ENCODE assay signal across 11 mouse cellular contexts in the genomic region with DNA sequence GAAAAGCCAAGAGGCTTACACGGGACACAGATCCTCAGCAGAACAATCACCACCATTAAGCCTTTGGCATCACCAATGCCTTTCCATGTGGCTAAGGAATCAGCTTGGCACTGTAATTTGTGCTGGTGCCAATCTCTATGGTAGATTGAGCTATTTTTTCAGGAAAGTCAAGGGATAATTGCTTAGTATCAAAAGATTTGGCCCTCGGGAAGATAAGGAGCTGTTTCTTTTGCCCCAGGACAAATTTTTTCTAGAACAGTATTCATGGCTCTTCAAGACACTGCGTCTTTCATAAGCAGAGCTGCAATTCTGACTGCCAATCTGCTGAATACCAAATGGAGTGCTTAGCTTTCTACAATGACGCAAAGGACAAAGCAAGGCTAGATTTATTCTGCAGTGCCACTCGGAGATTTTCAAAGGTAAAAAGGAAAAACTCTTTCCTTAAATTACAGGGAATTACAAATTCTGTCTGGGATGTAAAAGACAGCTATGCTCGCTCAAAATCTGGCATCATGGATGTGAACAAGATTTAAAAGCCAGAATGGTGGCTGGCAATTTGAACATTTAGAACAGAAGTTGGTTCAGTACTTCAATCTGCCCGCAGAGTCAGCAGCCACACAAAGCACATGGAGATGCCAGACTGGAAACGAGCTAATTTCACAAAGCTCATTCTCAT. TPM values are rescaled to one million over a fixed set of nuclear protein-coding genes. Genes with fewer than 3 reads are reported as not detected.
DNase-seq lines count a peak whose midpoint lies in the region; ATAC-seq and TF ChIP-seq lines count a peak whose summit lies in the region.
"Had no signal": no experiment of that assay in that cellular context is flagged by ENCODE, and none has a peak within 500 bp of the region (broad histone marks: within the 10 kb centered on the region; RNA-seq: fewer than 3 reads in every experiment).

No protein-coding gene starts in this region.

- H3K9ac ChIP-seq in hindbrain, embryonic 12.5 days = no peak overlapping the region
- H3K9ac ChIP-seq in hindbrain, embryonic 14.5 days = peak overlapping the region; percentile 36
- no peak overlapping the region for H3K9ac ChIP-seq in stomach, postnatal 0 days (ENCODE audit: low read length)

- WGBS in hindbrain, embryonic 12.5 days = 58% methylated on average over 8 of the region's 8 CpGs
- WGBS in hindbrain, embryonic 10.5 days = 66% methylated on average over 8 of the region's 8 CpGs
- 34% methylated on average over 8 of the region's 8 CpGs for WGBS in hindbrain, embryonic 14.5 days
- 67% methylated on average over 8 of the region's 8 CpGs for WGBS in stomach, postnatal 0 days

- no peak for ATAC-seq in hindbrain, embryonic 12.5 days (ENCODE audit: low FRiP score)
- peak; percentile 55; the same call in 1 of the 2 replicates for ATAC-seq in hindbrain, embryonic 14.5 days (ENCODE audit: low FRiP score)
- no peak for ATAC-seq in stomach, postnatal 0 days (ENCODE audit: low FRiP score, low TSS enrichment)
- ATAC-seq in CD4-positive, CD25-positive, alpha-beta regulatory T cell, adult 4 months = no peak

- no peak for DNase-seq in hindbrain, embryonic 10.5 days (ENCODE audit: low spot score)
- peak; percentile 51 for DNase-seq in hindbrain, embryonic 14.5 days (ENCODE audit: low spot score)
- DNase-seq in mesoderm, embryonic 11.5 days (ENCODE audit: low read depth, low spot score) = peak; percentile 19
- DNase-seq in stomach, postnatal 0 days (ENCODE audit: low spot score) = no peak
- no peak for DNase-seq in heart, postnatal 36 days
- DNase-seq in thymus, postnatal 25 days = no peak
- DNase-seq: gastrocnemius, postnatal 10 days; kidney, postnatal 10 days had no signal

- no peak overlapping the region for H3K4me3 ChIP-seq in hindbrain, embryonic 12.5 days
- H3K4me3 ChIP-seq in hindbrain, embryonic 10.5 days = no peak overlapping the region
- no peak overlapping the region for H3K4me3 ChIP-seq in hindbrain, embryonic 14.5 days (replicated peaks; ENCODE audit: low read length)
- H3K4me3 ChIP-seq in stomach, postnatal 0 days (ENCODE audit: low read depth, low read length) = no peak overlapping the region

- no peaks in the 10 kb centered on the region for H3K27me3 ChIP-seq in hindbrain, embryonic 12.5 days
- no peaks in the 10 kb centered on the region for H3K27me3 ChIP-seq in hindbrain, embryonic 10.5 days (ENCODE audit: insufficient read depth, poor library complexity, severe bottlenecking)
- no peaks in the 10 kb centered on the region for H3K27me3 ChIP-seq in hindbrain, embryonic 14.5 days (ENCODE audit: control insufficient read depth, insufficient read depth, low read length)
- no peaks in the 10 kb centered on the region for H3K27me3 ChIP-seq in stomach, postnatal 0 days (ENCODE audit: control insufficient read depth, insufficient read depth, low read length)

- no peak for TF ChIP-seq EP300 in stomach, postnatal 0 days (optimal IDR thresholded peaks at IDR 0.05)

- peaks cover 11% of the 10 kb centered on the region for H3K4me1 ChIP-seq in hindbrain, embryonic 12.5 days
- 0 out of 2 replicates have a peak, but pooled peaks cover 9% of the 10 kb centered on the region for H3K4me1 ChIP-seq in hindbrain, embryonic 10.5 days (replicated peaks)
- H3K4me1 ChIP-seq in hindbrain, embryonic 14.5 days (replicated peaks; ENCODE audit: control insufficient read depth, insufficient read depth, low read length) = peaks cover 18% of the 10 kb centered on the region
- no peaks in the 10 kb centered on the region for H3K4me1 ChIP-seq in stomach, postnatal 0 days (replicated peaks; ENCODE audit: control insufficient read depth, insufficient read depth)

- H3K4me2 ChIP-seq in hindbrain, embryonic 12.5 days (replicated peaks) = 0 out of 2 replicates have a peak overlapping the region, but pooled peaks have one; percentile 17
- peak overlapping the region; percentile 28; the same call in 1 of the 2 replicates for H3K4me2 ChIP-seq in hindbrain, embryonic 14.5 days (replicated peaks)
- H3K4me2 ChIP-seq in stomach, postnatal 0 days (replicated peaks; ENCODE audit: low read depth) = no peak overlapping the region

- peak overlapping the region; percentile 49 for H3K27ac ChIP-seq in hindbrain, embryonic 12.5 days
- H3K27ac ChIP-seq in hindbrain, embryonic 10.5 days = no peak overlapping the region
- peak overlapping the region; percentile 78 for H3K27ac ChIP-seq in hindbrain, embryonic 14.5 days
- H3K27ac ChIP-seq in stomach, postnatal 0 days (replicated peaks) = 0 out of 2 replicates have a peak overlapping the region, but pooled peaks have one; percentile 14

- intact Hi-C loops in heart, postnatal 36 days (cut with DNase I) = no loop called here

- no peaks in the 10 kb centered on the region for H3K9me3 ChIP-seq in hindbrain, embryonic 12.5 days (replicated peaks)
- H3K9me3 ChIP-seq in hindbrain, embryonic 10.5 days = no peaks in the 10 kb centered on the region
- H3K9me3 ChIP-seq in hindbrain, embryonic 14.5 days (ENCODE audit: control insufficient read depth, low read length) = no peaks in the 10 kb centered on the region
- no peaks in the 10 kb centered on the region for H3K9me3 ChIP-seq in stomach, postnatal 0 days (ENCODE audit: control insufficient read depth, low read length)

- TF ChIP-seq CTCF in stomach, postnatal 0 days (IDR thresholded peaks at IDR 0.05; ENCODE audit: low read depth) = no peak

- no peaks in the 10 kb centered on the region for H3K36me3 ChIP-seq in hindbrain, embryonic 12.5 days
- H3K36me3 ChIP-seq in hindbrain, embryonic 10.5 days = no peaks in the 10 kb centered on the region
- H3K36me3 ChIP-seq in hindbrain, embryonic 14.5 days (replicated peaks; ENCODE audit: control insufficient read depth, insufficient read depth) = no peaks in the 10 kb centered on the region
- 0 out of 2 replicates have a peak, but pooled peaks cover 2% of the 10 kb centered on the region for H3K36me3 ChIP-seq in stomach, postnatal 0 days (ENCODE audit: control insufficient read depth, insufficient read depth, low read length)

RNA-seq across cellular contexts. Expression of gene Gm28047, which starts 41.0 kb away (rescaled TPM):
- not detected in 2 replicates for polyA plus RNA-seq in hindbrain, embryonic 12.5 days (2016; fragmentation: Nextera tagmentation; extraction: Ambion mirVana)
- polyA plus RNA-seq in hindbrain, embryonic 10.5 days (2016; fragmentation: Nextera tagmentation; extraction: Ambion mirVana) = not detected in 2 replicates
- polyA plus RNA-seq in hindbrain, embryonic 14.5 days (2014; fragmentation: Nextera tagmentation; extraction: Ambion mirVana) = not detected in 2 replicates
- polyA plus RNA-seq in stomach, postnatal 0 days (2015; fragmentation: Nextera tagmentation; extraction: Ambion mirVana) = not detected in 2 replicates
- 1 to 10 TPM in 1 of 2 experiments, not detected in 1; 1.5 TPM for polyA plus RNA-seq in CD4-positive, CD25-positive, alpha-beta regulatory T cell, adult 4 months (2017; shearing (Covaris generic))
- total RNA-seq in heart, postnatal 36 days (2021) = 1 to 10 TPM in 1 of 2 experiments, under 1 TPM in 1; 0.94 to 1.1 TPM
- total RNA-seq: megakaryocyte progenitor cell, adult 5-6 weeks had no signal

RNA-seq across cellular contexts. Expression of gene Atf7, which starts 41.4 kb away (rescaled TPM):
- polyA plus RNA-seq in hindbrain, embryonic 12.5 days (2016; fragmentation: Nextera tagmentation; extraction: Ambion mirVana) = 23.6 and 24.5 TPM in 2 replicates
- 17.5 and 20.4 TPM in 2 replicates for polyA plus RNA-seq in hindbrain, embryonic 10.5 days (2016; fragmentation: Nextera tagmentation; extraction: Ambion mirVana)
- 13.7 and 16.7 TPM in 2 replicates for polyA plus RNA-seq in hindbrain, embryonic 14.5 days (2014; fragmentation: Nextera tagmentation; extraction: Ambion mirVana)
- 17.0 and 17.3 TPM in 2 replicates for polyA plus RNA-seq in stomach, postnatal 0 days (2015; fragmentation: Nextera tagmentation; extraction: Ambion mirVana)
- polyA plus RNA-seq in CD4-positive, CD25-positive, alpha-beta regulatory T cell, adult 4 months (2017; shearing (Covaris generic)) = 10 to 100 TPM; 41.4 to 42.2 TPM
- 10 to 100 TPM; 52.3 to 56.5 TPM for total RNA-seq in heart, postnatal 36 days (2021)

RNA-seq across cellular contexts. Expression of gene Npff, which starts 59.1 kb away (rescaled TPM):
- polyA plus RNA-seq in hindbrain, embryonic 12.5 days (2016; fragmentation: Nextera tagmentation; extraction: Ambion mirVana) = 3.6 and 4.3 TPM in 2 replicates
- polyA plus RNA-seq in hindbrain, embryonic 10.5 days (2016; fragmentation: Nextera tagmentation; extraction: Ambion mirVana) = 1.5 and 2.4 TPM in 2 replicates
- polyA plus RNA-seq in hindbrain, embryonic 14.5 days (2014; fragmentation: Nextera tagmentation; extraction: Ambion mirVana) = 5.0 and 8.6 TPM in 2 replicates
- 1.1 and 1.3 TPM in 2 replicates for polyA plus RNA-seq in stomach, postnatal 0 days (2015; fragmentation: Nextera tagmentation; extraction: Ambion mirVana)
- 1 to 10 TPM; 4.6 to 5.5 TPM for polyA plus RNA-seq in CD4-positive, CD25-positive, alpha-beta regulatory T cell, adult 4 months (2017; shearing (Covaris generic))
- total RNA-seq in heart, postnatal 36 days (2021) = 1 to 10 TPM in 1 of 2 experiments, under 1 TPM in 1; 0.89 to 1.4 TPM

Comparison
In these comparisons a context has a peak if more than half of its experiments do, and no peak if none do; other contexts are left out.
1. DNase-seq: peak in hindbrain, embryonic 14.5 days (single experiment) and mesoderm, embryonic 11.5 days (single experiment); none in hindbrain, embryonic 10.5 days (single experiment), stomach, postnatal 0 days (single experiment), heart, postnatal 36 days (0 of 2) and thymus, postnatal 25 days (single experiment).